Mouse (Mus musculus) embryonic facial prominence, embryonic 13.5 days (tissue): ENCODE measurements around the gene Ssty1. TPM values are rescaled to one million over a fixed set of nuclear protein-coding genes. Genes with fewer than 3 reads are reported as not detected.
"Not testable (repeated sequence)": the region's sequence is repeated elsewhere in the genome, so short reads cannot be mapped to it uniquely, and the experiment has no call there.

ENCODE experiments used
- ATAC-seq: fragments of 200-750 bp; cut with Nextera tagmentation; 2 replicates; pipeline ENCODE4 v1.8.0; 2017; ENCODE audit warnings: low read depth; ENCODE audit not compliant: insufficient number of reproducible peaks, insufficient read depth, low FRiP score, low TSS enrichment
- H3K27ac ChIP-seq: fragments of 300-500 bp; sonication (generic); 2 replicates; pipeline ENCODE4 v1.5.1; 2015; ENCODE audit warnings: moderate library complexity, mild to moderate bottlenecking, inconsistent platforms
- H3K27me3 ChIP-seq: fragments of 300-500 bp; sonication (generic); 2 replicates; pipeline ENCODE4 v1.6.1; 2015; ENCODE audit warnings: mild to moderate bottlenecking, inconsistent platforms
- H3K36me3 ChIP-seq: fragments of 300-500 bp; sonication (generic); 2 replicates; pipeline ENCODE4 v1.6.1; 2015; ENCODE audit warnings: mild to moderate bottlenecking, inconsistent platforms
- H3K4me1 ChIP-seq: fragments of 300-500 bp; sonication (generic); 2 replicates; pipeline ENCODE4 v1.6.1; 2015; ENCODE audit warnings: inconsistent platforms
- H3K4me2 ChIP-seq: fragments of 300-500 bp; sonication (generic); 2 replicates; pipeline ENCODE4 v1.6.1; 2015; ENCODE audit warnings: moderate library complexity, mild to moderate bottlenecking, inconsistent platforms
- H3K4me3 ChIP-seq: fragments of 300-500 bp; sonication (generic); 2 replicates; pipeline ENCODE4 v1.5.1; 2015; ENCODE audit warnings: mild to moderate bottlenecking, inconsistent platforms
- H3K9ac ChIP-seq: fragments of 300-500 bp; sonication (generic); 2 replicates; pipeline ENCODE4 v1.6.1; 2015; ENCODE audit warnings: mild to moderate bottlenecking, inconsistent platforms
- H3K9me3 ChIP-seq: fragments of 300-500 bp; sonication (generic); 2 replicates; pipeline ENCODE4 v1.6.1; 2016; ENCODE audit warnings: inconsistent platforms
- WGBS: fragments of 180-500 bp; shearing (Covaris S2); methylation state at CpG from one replicate; pipeline ENCODE4 v1.1.7; 2015; ENCODE audit warnings: mixed read lengths; 5-methylcytosine and 5-hydroxymethylcytosine counted together
- polyA plus RNA-seq: library from polyadenylated mRNA; unstranded; fragments of >200 nt; fragmentation: Nextera tagmentation; extraction: Ambion mirVana; gene quantifications from 2 replicates; pipeline ENCODE4 v1.2.1, GENCODE M21; 2015

Gene Ssty1
- polyA plus RNA-seq, result not detected in 2 replicates

DNA sequence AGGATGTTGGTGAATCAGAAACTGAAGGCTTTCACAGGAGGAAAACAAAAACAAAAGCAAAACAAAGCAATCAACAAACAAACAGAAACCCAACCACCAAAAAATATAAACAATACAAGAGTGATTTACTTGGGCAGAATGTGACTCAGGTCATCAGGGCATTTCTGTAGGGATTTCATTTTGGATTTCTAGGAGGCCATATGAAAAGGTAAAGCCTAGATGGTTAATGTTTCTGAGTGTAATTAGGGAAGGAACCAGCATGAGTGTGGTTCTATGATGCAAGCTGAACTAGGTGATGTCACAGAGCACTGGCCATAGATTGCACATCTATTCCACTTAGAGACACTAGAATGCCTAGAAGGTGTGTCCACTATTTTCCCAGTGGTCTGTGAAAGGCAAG is at the start of gene Ssty1:
Gene Ssty1, plus strand, starts transcription at position 301 of the 400 bp plus-strand sequence.
- ATAC-seq, H3K4me3 ChIP-seq, H3K9me3 ChIP-seq, H3K4me1 ChIP-seq, H3K36me3 ChIP-seq, H3K9ac ChIP-seq, H3K4me2 ChIP-seq, H3K27me3 ChIP-seq, H3K27ac ChIP-seq: not testable (repeated sequence)

DNA sequence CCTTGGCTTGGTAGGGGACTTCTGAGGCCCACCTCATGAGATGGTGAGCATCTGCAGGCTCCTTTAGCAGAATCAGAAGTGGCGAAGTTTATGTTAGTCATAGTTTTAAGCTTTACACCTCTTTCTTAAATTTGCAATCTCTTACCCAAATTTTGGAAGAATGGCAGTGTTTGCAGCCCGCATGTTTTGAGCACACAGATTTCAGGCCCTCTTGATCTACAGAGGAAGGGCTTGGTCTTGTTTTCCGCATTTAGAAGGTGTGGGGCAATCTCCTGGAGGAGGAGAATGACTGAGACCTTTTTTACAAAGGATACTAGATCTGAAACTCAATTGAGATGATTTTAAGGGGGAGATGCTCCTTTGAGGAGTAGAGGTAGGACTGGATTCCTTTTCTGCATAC is 27.2 kb upstream of the Ssty1 start, which contains the start of gene Gm21764:
Gene Gm21764, minus strand, starts transcription at position 101 of the 400 bp plus-strand sequence.
- H3K9ac ChIP-seq, H3K9me3 ChIP-seq, H3K36me3 ChIP-seq, H3K27me3 ChIP-seq, H3K4me1 ChIP-seq, ATAC-seq, H3K4me2 ChIP-seq, H3K27ac ChIP-seq, H3K4me3 ChIP-seq: not testable (repeated sequence)
- no CpG with 5 or more reads among the region's 3 CpGs for WGBS

Other genes with a start within 250 kb of the Ssty1 start
- gene Gm21904, start 242.8 kb upstream of the Ssty1 start, polyA plus RNA-seq, result not detected in 2 replicates
- not detected in 2 replicates for gene Gm20772, start 214.4 kb upstream of the Ssty1 start, polyA plus RNA-seq
- not detected in 2 replicates for gene Gm20831, start 214.4 kb upstream of the Ssty1 start, polyA plus RNA-seq
- not detected in 2 replicates for gene Srsy, start 151.8 kb upstream of the Ssty1 start, polyA plus RNA-seq
- gene Gm21764, start 27.3 kb upstream of the Ssty1 start, polyA plus RNA-seq, result not detected in 2 replicates